Mouse (Mus musculus) cerebellum, adult 8-10 months (tissue): Measurements from ENCODE around the gene Ttc7b.

Experiments used
- DNase-seq: peaks from one replicate; pipeline ENCODE4 v3.0.0; 2022

Gene Ttc7b

GRCm38 (mm10) chr12:100486232-100486631, 34.4 kb downstream of the Ttc7b start:
- DNase-seq: no peak

- no peak for DNase-seq
Observed at GRCm38 (mm10) chr12:100483054-100483453, 37.6 kb downstream of the Ttc7b start.

- no peak for DNase-seq
Observed at GRCm38 (mm10) chr12:100482255-100482654, 38.4 kb downstream of the Ttc7b start.

- no peak for DNase-seq
Observed at GRCm38 (mm10) chr12:100481443-100482026, 39.1 kb downstream of the Ttc7b start.

GRCm38 (mm10) chr12:100480642-100481442, 39.8 kb downstream of the Ttc7b start:
- no peak for DNase-seq

GRCm38 (mm10) chr12:100479892-100480621, 40.6 kb downstream of the Ttc7b start:
- peak; percentile 36 for DNase-seq

- no peak for DNase-seq
Observed at GRCm38 (mm10) chr12:100479270-100479869, 41.3 kb downstream of the Ttc7b start.

GRCm38 (mm10) chr12:100478615-100479014, 42.0 kb downstream of the Ttc7b start:
- no peak for DNase-seq

- no peak for DNase-seq
Observed at GRCm38 (mm10) chr12:100478151-100478550, 42.5 kb downstream of the Ttc7b start.

- no peak for DNase-seq
Observed at GRCm38 (mm10) chr12:100477474-100477873, 43.2 kb downstream of the Ttc7b start.

- no peak for DNase-seq
Observed at GRCm38 (mm10) chr12:100476351-100476750, 44.3 kb downstream of the Ttc7b start.

GRCm38 (mm10) chr12:100475489-100475888, 45.1 kb downstream of the Ttc7b start:
- no peak for DNase-seq

GRCm38 (mm10) chr12:100474661-100475321, 45.8 kb downstream of the Ttc7b start:
- DNase-seq: no peak

- no peak for DNase-seq
Observed at GRCm38 (mm10) chr12:100470295-100470694, 50.3 kb downstream of the Ttc7b start.

GRCm38 (mm10) chr12:100469503-100470293, 50.9 kb downstream of the Ttc7b start:
- DNase-seq: no peak

GRCm38 (mm10) chr12:100465101-100465715, 55.4 kb downstream of the Ttc7b start:
- DNase-seq: no peak

- DNase-seq: no peak
Observed at GRCm38 (mm10) chr12:100457701-100458100, 62.9 kb downstream of the Ttc7b start.

- no peak for DNase-seq
Observed at GRCm38 (mm10) chr12:100456257-100456975, 64.2 kb downstream of the Ttc7b start.

- peak; percentile 58 for DNase-seq
Observed at GRCm38 (mm10) chr12:100455453-100455852, 65.2 kb downstream of the Ttc7b start.

- DNase-seq: no peak
Observed at GRCm38 (mm10) chr12:100447701-100448277, 72.8 kb downstream of the Ttc7b start.
